Mouse (Mus musculus) stomach, embryonic 14.5 days (tissue): ENCODE measurements around the gene Gsap. TPM values are rescaled to one million over a fixed set of nuclear protein-coding genes. Genes with fewer than 3 reads are reported as not detected.

Source experiments
- ATAC-seq: fragments of 200-750 bp; cut with Nextera tagmentation; 2 replicates; pipeline ENCODE4 v1.8.0; 2017; ENCODE audit warnings: low read depth, moderate TSS enrichment; ENCODE audit not compliant: insufficient number of reproducible peaks, insufficient read depth, low FRiP score
- H3K27ac ChIP-seq: fragments of 300-500 bp; sonication (generic); 2 replicates; pipeline ENCODE4 v1.5.1; 2014; ENCODE audit warnings: mild to moderate bottlenecking, low read length, moderate library complexity, mixed read lengths
- H3K27me3 ChIP-seq: fragments of 300-500 bp; sonication (generic); 2 replicates; pipeline ENCODE4 v1.6.1; 2014; ENCODE audit warnings: low read length, control low read depth, mixed read lengths; ENCODE audit not compliant: control insufficient read depth, insufficient read depth
- H3K36me3 ChIP-seq: fragments of 300-500 bp; sonication (generic); 2 replicates; pipeline ENCODE4 v1.6.1; 2014; ENCODE audit warnings: mild to moderate bottlenecking, control low read depth, low read length, moderate library complexity, mixed read lengths; ENCODE audit not compliant: control insufficient read depth, insufficient read depth
- H3K4me1 ChIP-seq: fragments of 300-500 bp; sonication (generic); 2 replicates; pipeline ENCODE4 v1.6.1; 2014; ENCODE audit warnings: low read length, control low read depth, mixed read lengths; ENCODE audit not compliant: control insufficient read depth, insufficient read depth
- H3K4me2 ChIP-seq: fragments of 300-500 bp; sonication (generic); replicated peaks from 2 replicates; pipeline ENCODE4 v1.6.1; 2014; ENCODE audit warnings: low read depth, low read length, control low read depth
- H3K4me3 ChIP-seq: fragments of 300-500 bp; sonication (generic); 2 replicates; pipeline ENCODE4 v1.5.1; 2014; ENCODE audit warnings: low read depth, low read length, control low read depth
- H3K9ac ChIP-seq: fragments of 300-500 bp; sonication (generic); replicated peaks from 2 replicates; pipeline ENCODE4 v1.6.1; 2014; ENCODE audit warnings: low read depth, mild to moderate bottlenecking, control low read depth, low read length, moderate library complexity, mixed read lengths
- H3K9me3 ChIP-seq: fragments of 300-500 bp; sonication (generic); 2 replicates; pipeline ENCODE4 v1.6.1; 2016; ENCODE audit warnings: low read depth, low read length, control low read depth; ENCODE audit not compliant: control insufficient read depth
- WGBS: fragments of 180-500 bp; shearing (Covaris S2); extraction: QIAGEN DNeasy Blood & Tissue Kit; methylation state at CpG from one replicate; pipeline ENCODE4 v1.1.7; 2014; 5-methylcytosine and 5-hydroxymethylcytosine counted together
- polyA plus RNA-seq: library from polyadenylated mRNA; unstranded; fragments of >200 nt; fragmentation: Nextera tagmentation; extraction: Ambion mirVana; gene quantifications from 2 replicates; pipeline ENCODE4 v1.2.1, GENCODE M21; 2014

Gene Gsap
- polyA plus RNA-seq, 1 experiment from 2014 or later: 1.8 TPM

- H3K4me1 ChIP-seq: peaks cover 4% of the 10 kb centered on the region; the same call in 1 of the 2 replicates
- 53% methylated on average over 4 of the region's 4 CpGs for WGBS
- no peak for ATAC-seq
Observed at GRCm38 (mm10) chr5:21257126-21257525, 71.1 kb downstream of the Gsap start.

GRCm38 (mm10) chr5:21257806-21258205 lies 71.8 kb downstream of the Gsap start:
- Histone ChIP-seq H3K27me3 (no peaks in the 10 kb centered on the region), H3K27ac (no peak overlapping the region), H3K4me3 (no peak overlapping the region), H3K36me3 (no peaks in the 10 kb centered on the region), H3K4me1 (peaks cover 4% of the 10 kb centered on the region; the same call in 1 of the 2 replicates), H3K9me3 (no peaks in the 10 kb centered on the region), H3K4me2 (no peak overlapping the region), H3K9ac (no peak overlapping the region)
- ATAC-seq: no peak
- 69% methylated on average over 6 of the region's 6 CpGs for WGBS

More at GRCm38 (mm10) chr5:21257126-21257525, 71.1 kb downstream of the Gsap start:
- no peaks in the 10 kb centered on the region for H3K9me3 ChIP-seq
- H3K4me2 ChIP-seq: no peak overlapping the region
- H3K27me3 ChIP-seq: no peaks in the 10 kb centered on the region
- no peak overlapping the region for H3K27ac ChIP-seq
- no peak overlapping the region for H3K4me3 ChIP-seq
- no peaks in the 10 kb centered on the region for H3K36me3 ChIP-seq
- H3K9ac ChIP-seq: no peak overlapping the region

GRCm38 (mm10) chr5:21260746-21261145 lies 74.7 kb downstream of the Gsap start:
- ATAC-seq: no peak
- H3K4me3 ChIP-seq: no peak overlapping the region
- no peak overlapping the region for H3K9ac ChIP-seq
- 72% methylated on average over 7 of the region's 7 CpGs for WGBS
- no peaks in the 10 kb centered on the region for H3K36me3 ChIP-seq
- H3K9me3 ChIP-seq: no peaks in the 10 kb centered on the region
- no peak overlapping the region for H3K27ac ChIP-seq
- H3K4me1 ChIP-seq: peaks cover 4% of the 10 kb centered on the region; the same call in 1 of the 2 replicates
- H3K27me3 ChIP-seq: no peaks in the 10 kb centered on the region
- no peak overlapping the region for H3K4me2 ChIP-seq

- ATAC-seq: no peak
- Histone ChIP-seq H3K36me3 (no peaks in the 10 kb centered on the region), H3K9ac (no peak overlapping the region), H3K4me1 (peaks cover 4% of the 10 kb centered on the region; the same call in 1 of the 2 replicates), H3K27me3 (no peaks in the 10 kb centered on the region), H3K4me3 (no peak overlapping the region), H3K27ac (no peak overlapping the region), H3K9me3 (no peaks in the 10 kb centered on the region), H3K4me2 (no peak overlapping the region)
- 31% methylated on average over 6 of the region's 6 CpGs for WGBS
Observed at GRCm38 (mm10) chr5:21261202-21261844, 75.3 kb downstream of the Gsap start.

GRCm38 (mm10) chr5:21263202-21264055 lies 77.4 kb downstream of the Gsap start:
- 58% methylated on average over 18 of the region's 18 CpGs for WGBS
- Histone ChIP-seq H3K4me3 (no peak overlapping the region), H3K27ac (no peak overlapping the region), H3K4me1 (peaks cover 4% of the 10 kb centered on the region; the same call in 1 of the 2 replicates), H3K4me2 (no peak overlapping the region), H3K27me3 (no peaks in the 10 kb centered on the region), H3K9ac (no peak overlapping the region), H3K36me3 (no peaks in the 10 kb centered on the region), H3K9me3 (no peaks in the 10 kb centered on the region)
- no peak for ATAC-seq

- Histone ChIP-seq H3K27me3 (no peaks in the 10 kb centered on the region), H3K4me2 (no peak overlapping the region), H3K4me3 (no peak overlapping the region), H3K36me3 (no peaks in the 10 kb centered on the region), H3K4me1 (peaks cover 4% of the 10 kb centered on the region; the same call in 1 of the 2 replicates), H3K27ac (no peak overlapping the region), H3K9ac (no peak overlapping the region), H3K9me3 (no peaks in the 10 kb centered on the region)
- 94% methylated on average over 8 of the region's 8 CpGs for WGBS
- ATAC-seq: no peak
Observed at GRCm38 (mm10) chr5:21264352-21265021, 78.4 kb downstream of the Gsap start.

- Histone ChIP-seq H3K27ac (no peak overlapping the region), H3K9me3 (no peaks in the 10 kb centered on the region), H3K9ac (no peak overlapping the region), H3K4me1 (peaks cover 4% of the 10 kb centered on the region; the same call in 1 of the 2 replicates), H3K4me3 (no peak overlapping the region), H3K36me3 (no peaks in the 10 kb centered on the region), H3K27me3 (no peaks in the 10 kb centered on the region), H3K4me2 (no peak overlapping the region)
- 22% methylated on average over 4 of the region's 4 CpGs for WGBS
- no peak for ATAC-seq
Observed at GRCm38 (mm10) chr5:21265049-21265448, 79.0 kb downstream of the Gsap start.

- H3K9ac ChIP-seq: no peak overlapping the region
- no peaks in the 10 kb centered on the region for H3K27me3 ChIP-seq
- 67% methylated on average over 2 of the region's 2 CpGs for WGBS
- no peak overlapping the region for H3K4me3 ChIP-seq
- no peak overlapping the region for H3K4me2 ChIP-seq
- ATAC-seq: peak; percentile 18; the same call in 1 of the 2 replicates
- H3K4me1 ChIP-seq: no peaks in the 10 kb centered on the region
- H3K9me3 ChIP-seq: no peaks in the 10 kb centered on the region
- H3K27ac ChIP-seq: no peak overlapping the region
- no peaks in the 10 kb centered on the region for H3K36me3 ChIP-seq
Observed at GRCm38 (mm10) chr5:21267090-21267489, 81.0 kb downstream of the Gsap start.
